Mouse (Mus musculus) lung, embryonic 14.5 days (tissue): ENCODE data around the gene Mrln. TPM values are rescaled to one million over a fixed set of nuclear protein-coding genes. Genes with fewer than 3 reads are reported as not detected.
A peak's percentile ranks its signal among the peaks of the same experiment; 100 is the strongest.

Experiments used
- ATAC-seq: fragments of 200-750 bp; cut with Nextera tagmentation; 2 replicates; pipeline ENCODE4 v1.8.0; 2017; ENCODE audit warnings: mild to moderate bottlenecking, moderate TSS enrichment, moderate library complexity; ENCODE audit not compliant: insufficient read depth
- DNase-seq: peaks from one replicate; pipeline ENCODE4 v3.0.0-alpha.2; 2015
- H3K27ac ChIP-seq: fragments of 300-500 bp; sonication (generic); 2 replicates; pipeline ENCODE4 v1.5.1; 2014; ENCODE audit warnings: low read depth, mild to moderate bottlenecking, moderate library complexity
- H3K27me3 ChIP-seq: fragments of 300-500 bp; sonication (generic); 2 replicates; pipeline ENCODE4 v1.6.1; 2014; ENCODE audit warnings: low read length, control low read depth; ENCODE audit not compliant: insufficient read depth
- H3K36me3 ChIP-seq: fragments of 300-500 bp; sonication (generic); 2 replicates; pipeline ENCODE4 v1.6.1; 2014; ENCODE audit warnings: control low read depth; ENCODE audit not compliant: insufficient read depth
- H3K4me1 ChIP-seq: fragments of 300-500 bp; sonication (generic); 2 replicates; pipeline ENCODE4 v1.6.1; 2014; ENCODE audit warnings: antibody characterized with exemption, control low read depth; ENCODE audit not compliant: insufficient read depth
- H3K4me2 ChIP-seq: fragments of 300-500 bp; sonication (generic); 2 replicates; pipeline ENCODE4 v1.6.1; 2014; ENCODE audit warnings: mild to moderate bottlenecking
- H3K4me3 ChIP-seq: fragments of 300-500 bp; sonication (generic); 2 replicates; pipeline ENCODE4 v1.5.1; 2014; ENCODE audit warnings: low read depth, low read length
- H3K9ac ChIP-seq: fragments of 300-500 bp; sonication (generic); 2 replicates; pipeline ENCODE4 v1.6.1; 2014
- H3K9me3 ChIP-seq: fragments of 300-500 bp; sonication (generic); 2 replicates; pipeline ENCODE4 v1.6.1; 2016; ENCODE audit warnings: low read depth, low read length, control low read depth
- CTCF ChIP-seq: IDR thresholded peaks from 2 replicates; pipeline ENCODE4 v1.5.1; 2016; ENCODE audit warnings: antibody characterized with exemption, low read depth
- WGBS: fragments of 180-500 bp; shearing (Covaris S2); extraction: QIAGEN DNeasy Blood & Tissue Kit; methylation state at CpG from one replicate; pipeline ENCODE4 v1.1.7; 2014; 5-methylcytosine and 5-hydroxymethylcytosine counted together
- polyA plus RNA-seq: library from polyadenylated mRNA; unstranded; fragments of >200 nt; fragmentation: Nextera tagmentation; extraction: Ambion mirVana; gene quantifications from 2 replicates; pipeline ENCODE4 v1.2.1, GENCODE M21; 2014

Mrln gene
- polyA plus RNA-seq, 1 experiment from 2014 or later = not detected

GRCm38 (mm10) chr10:70165877-70166276 lies 38.6 kb upstream of the Mrln start:
- Histone ChIP-seq H3K27ac (no peak overlapping the region), H3K4me3 (no peak overlapping the region), H3K36me3 (peaks cover 41% of the 10 kb centered on the region), H3K4me1 (no peaks in the 10 kb centered on the region; the same call in 1 of the 2 replicates), H3K27me3 (no peaks in the 10 kb centered on the region), H3K9me3 (no peaks in the 10 kb centered on the region), H3K9ac (no peak overlapping the region), H3K4me2 (no peak overlapping the region)
- 61% methylated on average over 6 of the region's 6 CpGs for WGBS
- peak; percentile 37 for DNase-seq
- no peak for ATAC-seq
- peak; percentile 59 for TF ChIP-seq CTCF

- H3K4me1 ChIP-seq = no peaks in the 10 kb centered on the region; the same call in 1 of the 2 replicates
- WGBS = 67% methylated on average over 5 of the region's 5 CpGs
- ATAC-seq (no peak), DNase-seq (no peak)
- H3K9me3 ChIP-seq = no peaks in the 10 kb centered on the region
- no peak overlapping the region for H3K27ac ChIP-seq
- H3K4me2 ChIP-seq = no peak overlapping the region
- H3K27me3 ChIP-seq = no peaks in the 10 kb centered on the region
- TF ChIP-seq CTCF = no peak
- peaks cover 45% of the 10 kb centered on the region for H3K36me3 ChIP-seq
- no peak overlapping the region for H3K9ac ChIP-seq
- no peak overlapping the region for H3K4me3 ChIP-seq
Measured at GRCm38 (mm10) chr10:70166427-70166826, 38.0 kb upstream of the Mrln start.

GRCm38 (mm10) chr10:70167625-70168024 lies 36.8 kb upstream of the Mrln start:
- no peaks in the 10 kb centered on the region; the same call in 1 of the 2 replicates for H3K4me1 ChIP-seq
- no peak overlapping the region for H3K9ac ChIP-seq
- ATAC-seq (no peak), DNase-seq (peak; percentile 33)
- no peak overlapping the region for H3K4me2 ChIP-seq
- H3K27me3 ChIP-seq = no peaks in the 10 kb centered on the region
- no peak overlapping the region for H3K27ac ChIP-seq
- H3K36me3 ChIP-seq = peaks cover 45% of the 10 kb centered on the region
- no peak overlapping the region for H3K4me3 ChIP-seq
- no peak for TF ChIP-seq CTCF
- no peaks in the 10 kb centered on the region for H3K9me3 ChIP-seq
- 39% methylated on average over 11 of the region's 11 CpGs for whole genome bisulfite sequencing

GRCm38 (mm10) chr10:70168396-70168795 lies 36.1 kb upstream of the Mrln start:
- H3K27ac ChIP-seq = no peak overlapping the region
- no peak overlapping the region for H3K9ac ChIP-seq
- peaks cover 45% of the 10 kb centered on the region for H3K36me3 ChIP-seq

GRCm38 (mm10) chr10:70169044-70169443 lies 35.4 kb upstream of the Mrln start:
- no peaks in the 10 kb centered on the region; the same call in 1 of the 2 replicates for H3K4me1 ChIP-seq
- H3K9me3 ChIP-seq = no peaks in the 10 kb centered on the region
- DNase-seq = no peak
- H3K9ac ChIP-seq = no peak overlapping the region
- no peak overlapping the region for H3K27ac ChIP-seq
- no peak overlapping the region for H3K4me3 ChIP-seq
- no peak for ATAC-seq
- no peaks in the 10 kb centered on the region for H3K27me3 ChIP-seq
- TF ChIP-seq CTCF = no peak
- H3K4me2 ChIP-seq = no peak overlapping the region
- peaks cover 45% of the 10 kb centered on the region for H3K36me3 ChIP-seq
- WGBS = 82% methylated on average over 18 of the region's 18 CpGs

More at GRCm38 (mm10) chr10:70168396-70168795, 36.1 kb upstream of the Mrln start:
- ATAC-seq (no peak), DNase-seq (no peak)
- no peak overlapping the region for H3K4me2 ChIP-seq
- H3K4me3 ChIP-seq = no peak overlapping the region
- no peaks in the 10 kb centered on the region for H3K9me3 ChIP-seq
- TF ChIP-seq CTCF = no peak
- WGBS = 44% methylated on average over 13 of the region's 13 CpGs
- no peaks in the 10 kb centered on the region for H3K27me3 ChIP-seq
- H3K4me1 ChIP-seq = no peaks in the 10 kb centered on the region; the same call in 1 of the 2 replicates

GRCm38 (mm10) chr10:70173314-70173713 lies 31.1 kb upstream of the Mrln start:
- TF ChIP-seq CTCF = peak; percentile 84
- no peaks in the 10 kb centered on the region for H3K27me3 ChIP-seq
- H3K9me3 ChIP-seq = no peaks in the 10 kb centered on the region
- peak; percentile 81 for DNase-seq
- no peak overlapping the region for H3K4me3 ChIP-seq
- ATAC-seq = no peak
- no peaks in the 10 kb centered on the region; the same call in 1 of the 2 replicates for H3K4me1 ChIP-seq
- 51% methylated on average over 3 of the region's 3 CpGs for WGBS
- no peak overlapping the region for H3K27ac ChIP-seq
- no peak overlapping the region for H3K9ac ChIP-seq
- peaks cover 58% of the 10 kb centered on the region for H3K36me3 ChIP-seq
- H3K4me2 ChIP-seq = no peak overlapping the region

- Histone ChIP-seq H3K4me3 (no peak overlapping the region), H3K4me2 (no peak overlapping the region), H3K27me3 (no peaks in the 10 kb centered on the region), H3K27ac (no peak overlapping the region), H3K9me3 (no peaks in the 10 kb centered on the region), H3K36me3 (peaks cover 51% of the 10 kb centered on the region), H3K4me1 (no peaks in the 10 kb centered on the region), H3K9ac (no peak overlapping the region)
- DNase-seq (no peak), ATAC-seq (no peak; the same call in 1 of the 2 replicates)
- 63% methylated on average over 16 of the region's 16 CpGs for WGBS
- TF ChIP-seq CTCF = no peak
Measured at GRCm38 (mm10) chr10:70174494-70175190, 29.8 kb upstream of the Mrln start.
